Comparison of ENCODE assay signal across 11 mouse cellular contexts in the genomic region with DNA sequence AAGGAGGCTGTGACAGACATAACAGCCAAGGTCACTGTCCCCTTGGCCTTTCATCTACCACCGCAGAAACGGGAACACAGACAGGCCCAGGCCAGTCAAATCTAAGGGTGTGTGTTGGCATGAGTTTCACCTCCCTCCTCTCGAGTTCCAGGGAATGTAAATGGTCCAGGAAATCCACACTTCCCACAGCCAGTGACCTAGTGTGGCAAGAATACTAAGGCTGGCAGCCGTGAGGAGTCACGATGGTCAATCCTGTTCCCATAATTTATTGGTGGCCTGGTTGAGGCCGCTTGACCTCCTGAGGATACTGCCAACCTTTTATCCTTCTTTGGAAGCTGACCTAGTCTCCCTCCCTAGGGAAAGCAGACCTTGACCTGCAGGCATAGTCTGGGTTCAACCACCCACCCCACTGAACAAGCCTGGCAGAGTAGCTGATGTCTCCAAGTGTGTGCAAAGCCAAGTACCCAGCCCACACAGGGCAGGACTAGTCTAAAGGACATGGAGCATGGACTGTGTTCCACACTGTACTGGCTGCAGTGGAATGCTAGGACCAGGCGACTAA. TPM values are rescaled to one million over a fixed set of nuclear protein-coding genes. Genes with fewer than 3 reads are reported as not detected.
DNase-seq lines count a peak whose midpoint lies in the region; ATAC-seq lines count a peak whose summit lies in the region.
"Had no signal": no experiment of that assay in that cellular context is flagged by ENCODE, and none has a peak within 500 bp of the region (broad histone marks: within the 10 kb centered on the region; RNA-seq: fewer than 3 reads in every experiment).

No protein-coding gene starts in this region.

- no peaks in the 10 kb centered on the region for H3K27me3 ChIP-seq in hindbrain, embryonic 14.5 days (ENCODE audit: control insufficient read depth, insufficient read depth, low read length)
- H3K27me3 ChIP-seq in hindbrain, embryonic 12.5 days: no peaks in the 10 kb centered on the region
- no peaks in the 10 kb centered on the region; the same call in 1 of the 2 replicates for H3K27me3 ChIP-seq in liver, embryonic 13.5 days
- H3K27me3 ChIP-seq: embryonic facial prominence, embryonic 15.5 days; heart, embryonic 15.5 days had no signal

- no peak overlapping the region for H3K9ac ChIP-seq in hindbrain, embryonic 14.5 days
- H3K9ac ChIP-seq in hindbrain, embryonic 12.5 days: no peak overlapping the region
- peak overlapping the region; percentile 65 for H3K9ac ChIP-seq in liver, embryonic 13.5 days
- H3K9ac ChIP-seq: embryonic facial prominence, embryonic 15.5 days; heart, embryonic 15.5 days had no signal

- H3K4me1 ChIP-seq in hindbrain, embryonic 14.5 days (replicated peaks; ENCODE audit: control insufficient read depth, insufficient read depth, low read length): no peaks in the 10 kb centered on the region
- H3K4me1 ChIP-seq in hindbrain, embryonic 12.5 days: 0 out of 2 replicates have a peak, but pooled peaks cover 2% of the 10 kb centered on the region
- peaks cover 58% of the 10 kb centered on the region for H3K4me1 ChIP-seq in liver, embryonic 13.5 days (replicated peaks)
- H3K4me1 ChIP-seq: embryonic facial prominence, embryonic 15.5 days had no signal

- no peak for ATAC-seq in hindbrain, embryonic 14.5 days (ENCODE audit: low FRiP score)
- no peak for ATAC-seq in hindbrain, embryonic 12.5 days (ENCODE audit: low FRiP score)
- 0 out of 2 replicates have a peak, but pooled peaks have one; percentile 6 for ATAC-seq in common myeloid progenitor, adult 5-6 weeks (replicated peaks; ENCODE audit: low read depth, poor library complexity, severe bottlenecking)
- no peak for ATAC-seq in liver, embryonic 13.5 days (ENCODE audit: low read depth)
- ATAC-seq in erythroid progenitor cell, adult 5-6 weeks (replicated peaks; ENCODE audit: low FRiP score, poor library complexity, severe bottlenecking): no peak

- 0 out of 2 replicates have a peak overlapping the region, but pooled peaks have one; percentile 41 for H3K27ac ChIP-seq in hindbrain, embryonic 14.5 days
- no peak overlapping the region for H3K27ac ChIP-seq in hindbrain, embryonic 12.5 days
- peak overlapping the region; percentile 71 for H3K27ac ChIP-seq in liver, embryonic 13.5 days
- H3K27ac ChIP-seq: embryonic facial prominence, embryonic 15.5 days had no signal

- no peak for DNase-seq in hindbrain, embryonic 14.5 days (ENCODE audit: low spot score)
- DNase-seq in adipocyte (ENCODE audit: low spot score): peak; percentile 71
- no peak for DNase-seq in liver, embryonic 13.5 days
- no peak for DNase-seq in natural killer cell, adult 2 months (ENCODE audit: low spot score in 2 of 2)
- no peak for DNase-seq in gastrocnemius, adult 18-20 months (ENCODE audit: low spot score)

- no peak overlapping the region for H3K4me2 ChIP-seq in hindbrain, embryonic 14.5 days (replicated peaks)
- no peak overlapping the region for H3K4me2 ChIP-seq in hindbrain, embryonic 12.5 days (replicated peaks)
- peak overlapping the region; percentile 53 for H3K4me2 ChIP-seq in liver, embryonic 13.5 days
- H3K4me2 ChIP-seq: embryonic facial prominence, embryonic 15.5 days; heart, embryonic 15.5 days had no signal

- no peak overlapping the region for H3K4me3 ChIP-seq in hindbrain, embryonic 14.5 days (replicated peaks; ENCODE audit: low read length)
- no peak overlapping the region for H3K4me3 ChIP-seq in hindbrain, embryonic 12.5 days
- H3K4me3 ChIP-seq in liver, embryonic 13.5 days (replicated peaks): peak overlapping the region; percentile 45
- H3K4me3 ChIP-seq: embryonic facial prominence, embryonic 15.5 days; heart, embryonic 15.5 days had no signal

- no peaks in the 10 kb centered on the region for H3K36me3 ChIP-seq in hindbrain, embryonic 14.5 days (replicated peaks; ENCODE audit: control insufficient read depth, insufficient read depth)
- H3K36me3 ChIP-seq in hindbrain, embryonic 12.5 days: no peaks in the 10 kb centered on the region
- H3K36me3 ChIP-seq in liver, embryonic 13.5 days: no peaks in the 10 kb centered on the region
- H3K36me3 ChIP-seq: embryonic facial prominence, embryonic 15.5 days; heart, embryonic 15.5 days had no signal

- WGBS in hindbrain, embryonic 14.5 days: 63% methylated on average over 7 of the region's 7 CpGs
- WGBS in hindbrain, embryonic 12.5 days: 67% methylated on average over 7 of the region's 7 CpGs
- 73% methylated on average over 7 of the region's 7 CpGs for WGBS in liver, embryonic 13.5 days (ENCODE audit: insufficient replicate concordance)

- no peaks in the 10 kb centered on the region for H3K9me3 ChIP-seq in hindbrain, embryonic 14.5 days (ENCODE audit: control insufficient read depth, low read length)
- H3K9me3 ChIP-seq in hindbrain, embryonic 12.5 days (replicated peaks): no peaks in the 10 kb centered on the region
- no peaks in the 10 kb centered on the region; the same call in 1 of the 2 replicates for H3K9me3 ChIP-seq in liver, embryonic 13.5 days (replicated peaks)
- H3K9me3 ChIP-seq: embryonic facial prominence, embryonic 15.5 days; heart, embryonic 15.5 days had no signal

RNA-seq across cellular contexts. Expression of a gene that starts 23.5 kb away (rescaled TPM):
- 504 and 543 TPM in 2 replicates for polyA plus RNA-seq in hindbrain, embryonic 14.5 days (2014; fragmentation: Nextera tagmentation; extraction: Ambion mirVana)
- 662 and 672 TPM in 2 replicates for polyA plus RNA-seq in hindbrain, embryonic 12.5 days (2016; fragmentation: Nextera tagmentation; extraction: Ambion mirVana)
- total RNA-seq in common myeloid progenitor, adult 5-6 weeks (2017): 309 and 347 TPM in 2 replicates
- polyA plus RNA-seq in liver, embryonic 13.5 days (2015; fragmentation: Nextera tagmentation; extraction: Ambion mirVana): 677 and 738 TPM in 2 replicates
- 265 and 296 TPM in 2 replicates for total RNA-seq in erythroid progenitor cell, adult 5-6 weeks (2015; ENCODE audit: low replicate concordance)
- total RNA-seq in erythroid progenitor cell, adult 5-6 weeks (2017; ENCODE audit: low replicate concordance): 240 and 253 TPM in 2 replicates
- total RNA-seq in gastrocnemius, adult 18-20 months (2021): 100 to 1,000 TPM; 160 to 165 TPM

RNA-seq across cellular contexts. Expression of a gene that starts 28.7 kb away (rescaled TPM):
- 2.6 and 3.8 TPM in 2 replicates for polyA plus RNA-seq in hindbrain, embryonic 14.5 days (2014; fragmentation: Nextera tagmentation; extraction: Ambion mirVana)
- 9.4 and 14.3 TPM in 2 replicates for polyA plus RNA-seq in hindbrain, embryonic 12.5 days (2016; fragmentation: Nextera tagmentation; extraction: Ambion mirVana)
- total RNA-seq in common myeloid progenitor, adult 5-6 weeks (2017): not detected in 2 replicates
- polyA plus RNA-seq in liver, embryonic 13.5 days (2015; fragmentation: Nextera tagmentation; extraction: Ambion mirVana): 0.76 and 1.0 TPM in 2 replicates
- total RNA-seq in erythroid progenitor cell, adult 5-6 weeks (2015; ENCODE audit: low replicate concordance): 1.8 TPM in 1 of 2 replicates, not detected in the other
- not detected in 2 replicates for total RNA-seq in erythroid progenitor cell, adult 5-6 weeks (2017; ENCODE audit: low replicate concordance)
- under 1 TPM in 1 of 2 experiments, not detected in 1; 0.18 TPM for total RNA-seq in gastrocnemius, adult 18-20 months (2021)
- total RNA-seq: adrenal gland, adult 18-20 months had no signal
